Mouse (Mus musculus): ENCODE data around the gene Parp8. TPM values are rescaled to one million over a fixed set of nuclear protein-coding genes. Genes with fewer than 3 reads are reported as not detected.

Gene Parp8
- total RNA-seq, 1 experiment, result 2.2 TPM

DNA sequence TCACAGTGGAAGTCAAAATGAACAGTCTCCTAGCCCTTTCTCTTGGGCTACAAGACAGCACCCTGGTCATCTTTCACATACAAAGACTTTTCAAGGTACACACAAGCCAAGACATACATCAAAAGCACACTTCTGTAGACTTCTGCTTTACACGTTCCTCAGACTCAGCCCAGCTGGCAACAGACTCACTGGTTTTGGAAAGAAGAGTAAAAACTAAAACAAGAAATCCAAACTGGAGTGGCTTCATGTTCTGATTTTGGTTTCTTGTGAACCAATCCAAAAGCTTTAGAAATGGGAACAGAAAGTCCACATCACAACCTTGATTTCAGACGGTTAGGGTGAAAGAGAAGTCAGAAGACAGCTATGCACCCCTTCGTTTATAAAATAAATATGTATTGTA, 67.8 kb downstream of the Parp8 start:
- Histone ChIP-seq H3K36me3 (ENCODE audit: control insufficient read depth, insufficient read depth, low read length, poor library complexity, severe bottlenecking) (no peaks in the 10 kb centered on the region), H3K9me3 (ENCODE audit: control insufficient read depth, insufficient read depth, low read depth, low read length) (no peaks in the 10 kb centered on the region), H3K4me1 (ENCODE audit: control insufficient read depth in 2 of 2, insufficient read depth in 2 of 2, low read length in 2 of 2, poor library complexity in 1 of 2) (no peaks in the 10 kb centered on the region), H3K27ac (ENCODE audit: insufficient read depth, low read depth, low read length, poor library complexity, severe bottlenecking) (no peak overlapping the region), H3K9ac (ENCODE audit: insufficient read depth, low read depth, low read length, poor library complexity, severe bottlenecking) (no peak overlapping the region), H3K4me3 (ENCODE audit: insufficient read depth in 1 of 2, low read depth in 1 of 2, low read length in 2 of 2, poor library complexity in 1 of 2, severe bottlenecking in 1 of 2) (no peak overlapping the region)
- DNase-seq (ENCODE audit: low read depth, low spot score), result no peak
- in situ Hi-C loops (cut with MboI; ENCODE audit: low sequenced_read_pairs in 2 of 2, unreplicated experiment in 2 of 2), result no loop called here
- TF ChIP-seq MAFK (IDR thresholded peaks at IDR 0.05; ENCODE audit: insufficient read depth, low read depth, low read length), result no peak
- TF ChIP-seq HCFC1 (IDR thresholded peaks at IDR 0.05; ENCODE audit: borderline replicate concordance, insufficient read depth, low read length), result no peak
- TF ChIP-seq CHD2 (IDR thresholded peaks at IDR 0.05; ENCODE audit: low read depth, low read length), result no peak
- no peak for TF ChIP-seq ZNF384 (IDR thresholded peaks at IDR 0.05; ENCODE audit: low read depth, low read length)
- TF ChIP-seq ZC3H11A (IDR thresholded peaks at IDR 0.05; ENCODE audit: borderline replicate concordance, low read depth, low read length), result no peak

DNA sequence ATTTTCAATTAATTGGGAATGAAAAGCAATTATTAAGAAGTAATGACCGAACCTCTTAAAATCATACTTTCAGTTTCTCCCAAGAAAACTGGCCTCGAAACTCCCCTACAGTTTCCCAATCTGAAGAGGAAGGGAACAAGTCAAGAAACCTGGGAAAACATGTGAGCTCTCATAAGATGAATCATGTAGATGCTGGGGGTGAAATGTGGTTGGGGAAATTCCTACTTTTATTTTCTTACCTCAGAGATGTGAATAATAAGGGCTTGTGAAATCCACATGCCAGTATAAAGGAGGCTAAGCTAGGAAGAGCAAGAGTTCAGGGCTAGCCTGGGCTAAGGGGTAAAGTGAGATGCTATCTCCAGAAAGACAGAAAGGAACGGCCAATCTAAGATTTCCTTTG, 74.0 kb downstream of the Parp8 start:
- Histone ChIP-seq H3K4me3 (ENCODE audit: insufficient read depth in 1 of 2, low read depth in 1 of 2, low read length in 2 of 2, poor library complexity in 1 of 2, severe bottlenecking in 1 of 2) (no peak overlapping the region), H3K9me3 (ENCODE audit: control insufficient read depth, insufficient read depth, low read depth, low read length) (no peaks in the 10 kb centered on the region), H3K9ac (ENCODE audit: insufficient read depth, low read depth, low read length, poor library complexity, severe bottlenecking) (no peak overlapping the region), H3K27ac (ENCODE audit: insufficient read depth, low read depth, low read length, poor library complexity, severe bottlenecking) (no peak overlapping the region), H3K4me1 (ENCODE audit: control insufficient read depth in 2 of 2, insufficient read depth in 2 of 2, low read length in 2 of 2, poor library complexity in 1 of 2) (no peaks in the 10 kb centered on the region), H3K36me3 (ENCODE audit: control insufficient read depth, insufficient read depth, low read length, poor library complexity, severe bottlenecking) (no peaks in the 10 kb centered on the region)
- no peak for DNase-seq (ENCODE audit: low read depth, low spot score)
- TF ChIP-seq HCFC1 (IDR thresholded peaks at IDR 0.05; ENCODE audit: borderline replicate concordance, insufficient read depth, low read length) (no peak), MAFK (IDR thresholded peaks at IDR 0.05; ENCODE audit: insufficient read depth, low read depth, low read length) (no peak), ZC3H11A (IDR thresholded peaks at IDR 0.05; ENCODE audit: borderline replicate concordance, low read depth, low read length) (no peak), CHD2 (IDR thresholded peaks at IDR 0.05; ENCODE audit: low read depth, low read length) (no peak), ZNF384 (IDR thresholded peaks at IDR 0.05; ENCODE audit: low read depth, low read length) (no peak)
- in situ Hi-C loops (cut with MboI; ENCODE audit: low sequenced_read_pairs in 2 of 2, unreplicated experiment in 2 of 2), result no loop called here

DNA sequence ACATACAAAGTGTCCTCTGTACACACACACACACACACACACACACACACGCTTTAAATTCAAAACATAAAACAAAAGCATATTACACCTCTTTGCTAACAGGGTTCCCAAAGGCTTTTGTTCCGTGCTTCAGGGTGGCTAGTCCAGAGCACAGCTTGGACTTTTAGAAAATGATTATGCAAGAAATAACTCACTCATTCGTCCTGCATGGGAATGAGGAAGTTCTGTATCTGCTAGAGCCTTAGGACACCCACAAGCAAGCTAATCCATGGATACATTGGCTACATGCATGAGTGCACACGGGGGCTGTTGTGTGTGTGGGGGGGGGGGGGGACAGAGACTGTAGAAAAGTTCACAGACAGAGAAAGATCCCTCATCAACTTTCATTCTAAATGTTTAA, 75.8 kb downstream of the Parp8 start:
- TF ChIP-seq CHD2 (IDR thresholded peaks at IDR 0.05; ENCODE audit: low read depth, low read length) (no peak), ZNF384 (IDR thresholded peaks at IDR 0.05; ENCODE audit: low read depth, low read length) (no peak), HCFC1 (IDR thresholded peaks at IDR 0.05; ENCODE audit: borderline replicate concordance, insufficient read depth, low read length) (no peak), ZC3H11A (IDR thresholded peaks at IDR 0.05; ENCODE audit: borderline replicate concordance, low read depth, low read length) (no peak), MAFK (IDR thresholded peaks at IDR 0.05; ENCODE audit: insufficient read depth, low read depth, low read length) (no peak)
- Histone ChIP-seq H3K27ac (ENCODE audit: insufficient read depth, low read depth, low read length, poor library complexity, severe bottlenecking) (no peak overlapping the region), H3K9ac (ENCODE audit: insufficient read depth, low read depth, low read length, poor library complexity, severe bottlenecking) (no peak overlapping the region), H3K4me1 (ENCODE audit: control insufficient read depth in 2 of 2, insufficient read depth in 2 of 2, low read length in 2 of 2, poor library complexity in 1 of 2) (no peaks in the 10 kb centered on the region), H3K36me3 (ENCODE audit: control insufficient read depth, insufficient read depth, low read length, poor library complexity, severe bottlenecking) (no peaks in the 10 kb centered on the region), H3K9me3 (ENCODE audit: control insufficient read depth, insufficient read depth, low read depth, low read length) (no peaks in the 10 kb centered on the region), H3K4me3 (ENCODE audit: insufficient read depth in 1 of 2, low read depth in 1 of 2, low read length in 2 of 2, poor library complexity in 1 of 2, severe bottlenecking in 1 of 2) (no peak overlapping the region)
- in situ Hi-C loops (cut with MboI; ENCODE audit: low sequenced_read_pairs in 2 of 2, unreplicated experiment in 2 of 2), result no loop called here
- no peak for DNase-seq (ENCODE audit: low read depth, low spot score)

DNA sequence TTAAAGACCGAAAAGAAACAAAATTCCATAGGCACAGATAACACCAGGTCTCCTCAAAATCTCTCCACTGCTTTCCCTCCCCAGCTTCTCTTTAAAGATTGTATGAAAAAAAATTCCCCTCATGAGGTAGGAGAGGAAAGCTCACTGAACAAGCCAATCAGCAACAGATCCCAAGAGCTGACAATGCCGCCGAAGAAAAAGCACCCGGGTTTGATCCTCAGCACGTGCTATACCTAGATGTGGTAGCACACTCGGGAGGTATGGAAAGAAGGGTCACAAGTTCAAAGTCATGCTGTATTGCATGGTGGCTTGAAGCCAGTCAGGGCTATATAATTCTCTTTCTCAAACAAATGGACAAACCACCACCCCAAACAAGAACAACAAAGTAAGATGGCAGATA, 76.3 kb downstream of the Parp8 start:
- TF ChIP-seq HCFC1 (IDR thresholded peaks at IDR 0.05; ENCODE audit: borderline replicate concordance, insufficient read depth, low read length) (no peak), ZC3H11A (IDR thresholded peaks at IDR 0.05; ENCODE audit: borderline replicate concordance, low read depth, low read length) (no peak), CHD2 (IDR thresholded peaks at IDR 0.05; ENCODE audit: low read depth, low read length) (no peak), ZNF384 (IDR thresholded peaks at IDR 0.05; ENCODE audit: low read depth, low read length) (no peak), MAFK (IDR thresholded peaks at IDR 0.05; ENCODE audit: insufficient read depth, low read depth, low read length) (no peak)
- Histone ChIP-seq H3K36me3 (ENCODE audit: control insufficient read depth, insufficient read depth, low read length, poor library complexity, severe bottlenecking) (no peaks in the 10 kb centered on the region), H3K27ac (ENCODE audit: insufficient read depth, low read depth, low read length, poor library complexity, severe bottlenecking) (no peak overlapping the region), H3K4me3 (ENCODE audit: insufficient read depth in 1 of 2, low read depth in 1 of 2, low read length in 2 of 2, poor library complexity in 1 of 2, severe bottlenecking in 1 of 2) (no peak overlapping the region), H3K4me1 (ENCODE audit: control insufficient read depth in 2 of 2, insufficient read depth in 2 of 2, low read length in 2 of 2, poor library complexity in 1 of 2) (no peaks in the 10 kb centered on the region), H3K9me3 (ENCODE audit: control insufficient read depth, insufficient read depth, low read depth, low read length) (no peaks in the 10 kb centered on the region), H3K9ac (ENCODE audit: insufficient read depth, low read depth, low read length, poor library complexity, severe bottlenecking) (no peak overlapping the region)
- DNase-seq (ENCODE audit: low read depth, low spot score), result no peak
- in situ Hi-C loops (cut with MboI; ENCODE audit: low sequenced_read_pairs in 2 of 2, unreplicated experiment in 2 of 2), result no loop called here

DNA sequence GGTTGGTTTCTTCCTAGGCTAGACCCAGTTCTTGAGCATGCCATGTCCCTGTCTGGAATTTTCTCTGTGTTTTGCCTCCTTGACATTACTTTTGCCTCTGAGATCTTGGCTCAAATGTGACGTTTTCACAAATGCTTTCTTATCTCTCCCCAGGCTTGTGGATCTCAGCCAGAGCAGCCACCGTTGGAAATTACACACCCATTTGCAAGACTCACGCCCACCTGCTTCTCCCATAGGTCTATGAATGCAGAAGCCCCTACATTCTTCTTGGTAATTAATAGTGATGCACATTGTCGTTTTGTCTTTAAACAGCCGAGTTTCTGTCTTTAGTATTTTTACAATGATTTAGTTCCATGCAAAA, 77.1 kb downstream of the Parp8 start:
- H3K36me3 ChIP-seq (ENCODE audit: control insufficient read depth, insufficient read depth, low read length, poor library complexity, severe bottlenecking), result no peaks in the 10 kb centered on the region
- no peak overlapping the region for H3K9ac ChIP-seq (ENCODE audit: insufficient read depth, low read depth, low read length, poor library complexity, severe bottlenecking)
- H3K4me3 ChIP-seq (ENCODE audit: insufficient read depth in 1 of 2, low read depth in 1 of 2, low read length in 2 of 2, poor library complexity in 1 of 2, severe bottlenecking in 1 of 2), result no peak overlapping the region
- no peak for TF ChIP-seq MAFK (IDR thresholded peaks at IDR 0.05; ENCODE audit: insufficient read depth, low read depth, low read length)
- TF ChIP-seq ZNF384 (IDR thresholded peaks at IDR 0.05; ENCODE audit: low read depth, low read length), result no peak
- no peak for TF ChIP-seq CHD2 (IDR thresholded peaks at IDR 0.05; ENCODE audit: low read depth, low read length)
- TF ChIP-seq ZC3H11A (IDR thresholded peaks at IDR 0.05; ENCODE audit: borderline replicate concordance, low read depth, low read length), result no peak
- TF ChIP-seq HCFC1 (IDR thresholded peaks at IDR 0.05; ENCODE audit: borderline replicate concordance, insufficient read depth, low read length), result no peak
- no peak overlapping the region for H3K27ac ChIP-seq (ENCODE audit: insufficient read depth, low read depth, low read length, poor library complexity, severe bottlenecking)
- in situ Hi-C loops (cut with MboI; ENCODE audit: low sequenced_read_pairs in 2 of 2, unreplicated experiment in 2 of 2), result no loop called here
- no peaks in the 10 kb centered on the region for H3K4me1 ChIP-seq (ENCODE audit: control insufficient read depth in 2 of 2, insufficient read depth in 2 of 2, low read length in 2 of 2, poor library complexity in 1 of 2)
- no peaks in the 10 kb centered on the region for H3K9me3 ChIP-seq (ENCODE audit: control insufficient read depth, insufficient read depth, low read depth, low read length)
- no peak for DNase-seq (ENCODE audit: low read depth, low spot score)

Data from ES-E14 (cell line).